ENCODE assay signal across 8 mouse cellular contexts in genomic region chr12:34527761-34528160, GRCm38 (mm10).
A peak's percentile ranks its signal among the peaks of the same experiment; 100 is the strongest.
DNase-seq lines count a peak whose midpoint lies in the region; ATAC-seq and TF ChIP-seq lines count a peak whose summit lies in the region.

No protein-coding gene starts in this region.

- H3K9ac ChIP-seq in lung, embryonic 15.5 days: no peak overlapping the region
- H3K9ac ChIP-seq in forebrain, embryonic 13.5 days: peak overlapping the region; percentile 60
- no peak overlapping the region for H3K9ac ChIP-seq in intestine, postnatal 0 days (ENCODE audit: low read depth, low read length)

- H3K27me3 ChIP-seq in lung, embryonic 15.5 days: no peaks in the 10 kb centered on the region
- no peaks in the 10 kb centered on the region for H3K27me3 ChIP-seq in forebrain, embryonic 13.5 days
- H3K27me3 ChIP-seq in intestine, postnatal 0 days (replicated peaks; ENCODE audit: control insufficient read depth, insufficient read depth, low read length): no peaks in the 10 kb centered on the region
- no peaks in the 10 kb centered on the region for H3K27me3 ChIP-seq in splenic B cell, adult 2 months (ENCODE audit: control insufficient read depth, insufficient read depth, low read length, poor library complexity, severe bottlenecking)

- 22% methylated on average over 4 of the region's 4 CpGs for WGBS in lung, embryonic 15.5 days
- WGBS in forebrain, embryonic 13.5 days: 62% methylated on average over 4 of the region's 4 CpGs
- 46% methylated on average over 4 of the region's 4 CpGs for WGBS in intestine, postnatal 0 days

- H3K4me1 ChIP-seq in lung, embryonic 15.5 days: peaks cover 21% of the 10 kb centered on the region
- peaks cover 33% of the 10 kb centered on the region for H3K4me1 ChIP-seq in forebrain, embryonic 13.5 days
- H3K4me1 ChIP-seq in intestine, postnatal 0 days (replicated peaks; ENCODE audit: control insufficient read depth, insufficient read depth, low read length): no peaks in the 10 kb centered on the region

- H3K4me2 ChIP-seq in lung, embryonic 15.5 days: peak overlapping the region; percentile 27; the same call in 1 of the 2 replicates
- H3K4me2 ChIP-seq in forebrain, embryonic 13.5 days: peak overlapping the region; percentile 61
- H3K4me2 ChIP-seq in intestine, postnatal 0 days (replicated peaks; ENCODE audit: low read depth): peak overlapping the region; percentile 41

- H3K27ac ChIP-seq in lung, embryonic 15.5 days: 0 out of 2 replicates have a peak overlapping the region, but pooled peaks have one; percentile 4
- H3K27ac ChIP-seq in forebrain, embryonic 13.5 days: peak overlapping the region; percentile 79
- H3K27ac ChIP-seq in intestine, postnatal 0 days (ENCODE audit: low read depth, low read length): no peak overlapping the region

- intact Hi-C loops in gastrocnemius, postnatal 14 days (cut with DNase I; ENCODE audit: low total_unique reads): loop anchor here (2.0 kb wide), 1 partner anchor 25 kb away; no protein-coding TSS in a partner anchor

- H3K4me3 ChIP-seq in lung, embryonic 15.5 days: 0 out of 2 replicates have a peak overlapping the region, but pooled peaks have one; percentile 16
- H3K4me3 ChIP-seq in forebrain, embryonic 13.5 days: peak overlapping the region; percentile 38
- 0 out of 2 replicates have a peak overlapping the region, but pooled peaks have one; percentile 5 for H3K4me3 ChIP-seq in intestine, postnatal 0 days (ENCODE audit: low read depth, low read length)

- no peaks in the 10 kb centered on the region for H3K9me3 ChIP-seq in lung, embryonic 15.5 days
- H3K9me3 ChIP-seq in forebrain, embryonic 13.5 days (replicated peaks): no peaks in the 10 kb centered on the region
- H3K9me3 ChIP-seq in intestine, postnatal 0 days (ENCODE audit: control insufficient read depth): no peaks in the 10 kb centered on the region

- no peak for ATAC-seq in lung, embryonic 15.5 days (ENCODE audit: borderline replicate concordance, extremely low read depth, low FRiP score, low TSS enrichment)
- ATAC-seq in forebrain, embryonic 13.5 days: no peak
- no peak for ATAC-seq in intestine, postnatal 0 days
- no peak for ATAC-seq in megakaryocyte, adult 5-6 weeks (ENCODE audit: poor library complexity, severe bottlenecking)

- no peak for TF ChIP-seq CTCF in intestine, postnatal 0 days (IDR thresholded peaks at IDR 0.05; ENCODE audit: low read depth)

- no peaks in the 10 kb centered on the region for H3K36me3 ChIP-seq in lung, embryonic 15.5 days
- no peaks in the 10 kb centered on the region for H3K36me3 ChIP-seq in forebrain, embryonic 13.5 days (ENCODE audit: poor library complexity, severe bottlenecking)
- H3K36me3 ChIP-seq in intestine, postnatal 0 days (ENCODE audit: control insufficient read depth, insufficient read depth): no peaks in the 10 kb centered on the region
- no peaks in the 10 kb centered on the region for H3K36me3 ChIP-seq in splenic B cell, adult 2 months (ENCODE audit: control insufficient read depth, insufficient read depth, low read length, poor library complexity, severe bottlenecking)

- no peak for DNase-seq in lung, postnatal 4 days
- peak; percentile 31 for DNase-seq in splenic B cell, adult 2 months (ENCODE audit: low read depth, low spot score)
- no peak for DNase-seq in embryo, embryonic 10 days (ENCODE audit: low spot score)
- no peak for DNase-seq in gastrocnemius, postnatal 14 days
